Mouse (Mus musculus): ENCODE measurements at regions not wholly inside any gene's neighbourhood (a gene's known extent, or its start where the extent isn't known, plus 50 kb on each side); places are given as distances from the start of the nearest gene placed in this dataset.

- TF ChIP-seq CTCF (IDR thresholded peaks at IDR 0.05; ENCODE audit: borderline replicate concordance, insufficient read depth, low read depth, low read length) = no peak
- no peak for TF ChIP-seq POLR2A (IDR thresholded peaks at IDR 0.05; ENCODE audit: borderline replicate concordance, insufficient read depth, low read length)
Observed at GRCm38 (mm10) chr5:78993258-78993657, 1585.4 kb upstream of the Igfbp7 start.
